Mouse (Mus musculus) liver, embryonic 15.5 days (tissue): ENCODE results near the gene Mtmr1. TPM values are rescaled to one million over a fixed set of nuclear protein-coding genes. Genes with fewer than 3 reads are reported as not detected.
A peak's percentile ranks its signal among the peaks of the same experiment; 100 is the strongest.
"Not testable (repeated sequence)": the region's sequence is repeated elsewhere in the genome, so short reads cannot be mapped to it uniquely, and the experiment has no call there.

ENCODE experiments used
- ATAC-seq: fragments of 200-750 bp; cut with Nextera tagmentation; 2 replicates; pipeline ENCODE4 v1.8.0; 2017; ENCODE audit warnings: moderate number of reproducible peaks, mild to moderate bottlenecking, moderate library complexity; ENCODE audit not compliant: insufficient read depth
- H3K27ac ChIP-seq: fragments of 300-500 bp; sonication (generic); replicated peaks from 2 replicates; pipeline ENCODE4 v1.5.1; 2015; ENCODE audit warnings: mild to moderate bottlenecking, inconsistent platforms
- H3K27me3 ChIP-seq: fragments of 300-500 bp; sonication (generic); 2 replicates; pipeline ENCODE4 v1.6.1; 2015; ENCODE audit warnings: mild to moderate bottlenecking, inconsistent platforms
- H3K36me3 ChIP-seq: fragments of 300-500 bp; sonication (generic); replicated peaks from 2 replicates; pipeline ENCODE4 v1.6.1; 2015; ENCODE audit warnings: moderate library complexity, mild to moderate bottlenecking, inconsistent platforms
- H3K4me1 ChIP-seq: fragments of 300-500 bp; sonication (generic); replicated peaks from 2 replicates; pipeline ENCODE4 v1.6.1; 2015; ENCODE audit warnings: inconsistent platforms
- H3K4me2 ChIP-seq: fragments of 300-500 bp; sonication (generic); 2 replicates; pipeline ENCODE4 v1.6.1; 2015; ENCODE audit warnings: moderate library complexity, mild to moderate bottlenecking, inconsistent platforms
- H3K4me3 ChIP-seq: fragments of 300-500 bp; sonication (generic); replicated peaks from 2 replicates; pipeline ENCODE4 v1.5.1; 2015; ENCODE audit warnings: mild to moderate bottlenecking, inconsistent platforms
- H3K9ac ChIP-seq: fragments of 300-500 bp; sonication (generic); 2 replicates; pipeline ENCODE4 v1.6.1; 2015; ENCODE audit warnings: moderate library complexity, mild to moderate bottlenecking, inconsistent platforms
- H3K9me3 ChIP-seq: fragments of 300-500 bp; sonication (generic); replicated peaks from 2 replicates; pipeline ENCODE4 v1.6.1; 2016; ENCODE audit warnings: inconsistent platforms
- WGBS: fragments of 180-500 bp; shearing (Covaris S2); methylation state at CpG from one replicate; pipeline ENCODE4 v1.1.7; 2015; ENCODE audit warnings: mixed read lengths; ENCODE audit not compliant: insufficient replicate concordance; 5-methylcytosine and 5-hydroxymethylcytosine counted together
- polyA plus RNA-seq: library from polyadenylated mRNA; unstranded; fragments of >200 nt; fragmentation: Nextera tagmentation; extraction: Ambion mirVana; gene quantifications from 2 replicates; pipeline ENCODE4 v1.2.1, GENCODE M21; 2015

Mtmr1 gene
- polyA plus RNA-seq = 4.8 and 5.0 TPM in 2 replicates

GRCm38 (mm10) chrX:71364554-71364991 lies at the start of gene Mtmr1:
Gene Mtmr1, plus strand, starts transcription at chrX:71364760.
- ATAC-seq = peak; percentile 93

GRCm38 (mm10) chrX:71352033-71352432 lies 12.5 kb upstream of the Mtmr1 start:
- WGBS = 30% methylated on average over 1 of the region's 1 CpGs
- ATAC-seq = no peak
- no peak overlapping the region for H3K9ac ChIP-seq
- no peaks in the 10 kb centered on the region for H3K9me3 ChIP-seq
- H3K4me2 ChIP-seq = no peak overlapping the region
- H3K27ac ChIP-seq = no peak overlapping the region
- H3K4me3 ChIP-seq = no peak overlapping the region
- no peaks in the 10 kb centered on the region for H3K27me3 ChIP-seq
- no peaks in the 10 kb centered on the region for H3K4me1 ChIP-seq
- no peaks in the 10 kb centered on the region for H3K36me3 ChIP-seq

More at GRCm38 (mm10) chrX:71364554-71364991, at the start of gene Mtmr1:
- Histone ChIP-seq H3K27ac (peak within 1 kb of the TSS; percentile 69), H3K4me2 (peak within 1 kb of the TSS; percentile 79), H3K36me3 (no peaks in the 10 kb centered on the region), H3K4me1 (peaks cover 13% of the 10 kb centered on the region), H3K9ac (peak within 1 kb of the TSS; percentile 78), H3K27me3 (no peaks in the 10 kb centered on the region), H3K9me3 (no peaks in the 10 kb centered on the region), H3K4me3 (peak within 1 kb of the TSS; percentile 74)
- 9% methylated on average over 20 of the region's 47 CpGs for WGBS

GRCm38 (mm10) chrX:71355331-71355730 lies 9.2 kb upstream of the Mtmr1 start:
- H3K4me3 ChIP-seq = no peak overlapping the region
- 14% methylated on average over 1 of the region's 1 CpGs for WGBS
- no peaks in the 10 kb centered on the region for H3K36me3 ChIP-seq
- no peak overlapping the region for H3K27ac ChIP-seq
- H3K4me2 ChIP-seq = no peak overlapping the region
- H3K27me3 ChIP-seq = no peaks in the 10 kb centered on the region
- no peaks in the 10 kb centered on the region for H3K9me3 ChIP-seq
- ATAC-seq = no peak
- no peak overlapping the region for H3K9ac ChIP-seq
- H3K4me1 ChIP-seq = no peaks in the 10 kb centered on the region

- not testable (repeated sequence) for H3K27me3 ChIP-seq, H3K27ac ChIP-seq, ATAC-seq, H3K9ac ChIP-seq, H3K4me3 ChIP-seq, H3K36me3 ChIP-seq, H3K4me2 ChIP-seq, H3K9me3 ChIP-seq
- H3K4me1 ChIP-seq = peaks cover 13% of the 10 kb centered on the region
- 82% methylated on average over 10 of the region's 10 CpGs for WGBS
Measured at GRCm38 (mm10) chrX:71361793-71362192, 2.8 kb upstream of the Mtmr1 start.

- Histone ChIP-seq H3K4me2 (peak overlapping the region; percentile 79), H3K9ac (0 out of 2 replicates have a peak overlapping the region, but pooled peaks have one; percentile 78)
Measured at GRCm38 (mm10) chrX:71364062-71364461, 498 bp upstream of the Mtmr1 start.

GRCm38 (mm10) chrX:71365011-71365410 lies 451 bp downstream of the Mtmr1 start:
- H3K4me1 ChIP-seq = peaks cover 13% of the 10 kb centered on the region
- peak overlapping the region; percentile 74 for H3K4me3 ChIP-seq
- H3K9ac ChIP-seq = peak overlapping the region; percentile 78
- no peaks in the 10 kb centered on the region for H3K9me3 ChIP-seq
- H3K36me3 ChIP-seq = no peaks in the 10 kb centered on the region
- 18% methylated on average over 19 of the region's 20 CpGs for WGBS
- peak; percentile 61 for ATAC-seq
- H3K27me3 ChIP-seq = no peaks in the 10 kb centered on the region
- peak overlapping the region; percentile 79 for H3K4me2 ChIP-seq
- H3K27ac ChIP-seq = peak overlapping the region; percentile 69

More at GRCm38 (mm10) chrX:71364062-71364461, 498 bp upstream of the Mtmr1 start:
- H3K4me1 ChIP-seq = peaks cover 13% of the 10 kb centered on the region
- 57% methylated on average over 5 of the region's 5 CpGs for WGBS
- no peaks in the 10 kb centered on the region for H3K27me3 ChIP-seq
- peak overlapping the region; percentile 74 for H3K4me3 ChIP-seq
- no peak for ATAC-seq
- no peaks in the 10 kb centered on the region for H3K36me3 ChIP-seq
- no peak overlapping the region for H3K27ac ChIP-seq
- H3K9me3 ChIP-seq = no peaks in the 10 kb centered on the region

- no peaks in the 10 kb centered on the region for H3K9me3 ChIP-seq
- peak overlapping the region; percentile 74 for H3K4me3 ChIP-seq
- H3K36me3 ChIP-seq = no peaks in the 10 kb centered on the region
- no peak overlapping the region for H3K27ac ChIP-seq
- H3K27me3 ChIP-seq = no peaks in the 10 kb centered on the region
- H3K4me1 ChIP-seq = peaks cover 13% of the 10 kb centered on the region
- ATAC-seq = no peak
- H3K9ac ChIP-seq = peak overlapping the region; percentile 78; the same call in 1 of the 2 replicates
- whole genome bisulfite sequencing = 48% methylated on average over 3 of the region's 3 CpGs
- peak overlapping the region; percentile 79 for H3K4me2 ChIP-seq
Measured at GRCm38 (mm10) chrX:71365510-71365909, 950 bp downstream of the Mtmr1 start.

GRCm38 (mm10) chrX:71366973-71367372 lies 2.4 kb downstream of the Mtmr1 start:
- no peak for ATAC-seq
- H3K27ac ChIP-seq = no peak overlapping the region
- no peaks in the 10 kb centered on the region for H3K27me3 ChIP-seq
- H3K4me3 ChIP-seq = no peak overlapping the region
- H3K36me3 ChIP-seq = no peaks in the 10 kb centered on the region
- no peak overlapping the region for H3K9ac ChIP-seq
- H3K4me2 ChIP-seq = no peak overlapping the region
- peaks cover 10% of the 10 kb centered on the region for H3K4me1 ChIP-seq
- H3K9me3 ChIP-seq = no peaks in the 10 kb centered on the region

GRCm38 (mm10) chrX:71376781-71377180 lies 12.2 kb downstream of the Mtmr1 start:
- no peak for ATAC-seq
- H3K9me3 ChIP-seq = no peaks in the 10 kb centered on the region
- no peak overlapping the region for H3K4me2 ChIP-seq
- H3K36me3 ChIP-seq = no peaks in the 10 kb centered on the region
- H3K27me3 ChIP-seq = no peaks in the 10 kb centered on the region
- no peak overlapping the region for H3K4me3 ChIP-seq
- WGBS = 92% methylated on average over 1 of the region's 1 CpGs
- no peaks in the 10 kb centered on the region for H3K4me1 ChIP-seq
- no peak overlapping the region for H3K27ac ChIP-seq
- H3K9ac ChIP-seq = no peak overlapping the region

GRCm38 (mm10) chrX:71378435-71378834 lies 13.9 kb downstream of the Mtmr1 start:
- no peak overlapping the region for H3K4me2 ChIP-seq
- no peak overlapping the region for H3K9ac ChIP-seq
- H3K27ac ChIP-seq = no peak overlapping the region
- H3K9me3 ChIP-seq = no peaks in the 10 kb centered on the region
- H3K36me3 ChIP-seq = no peaks in the 10 kb centered on the region
- no peaks in the 10 kb centered on the region for H3K27me3 ChIP-seq
- no peak overlapping the region for H3K4me3 ChIP-seq
- WGBS = 67% methylated on average over 2 of the region's 2 CpGs
- no peak for ATAC-seq
- H3K4me1 ChIP-seq = no peaks in the 10 kb centered on the region

- no peak overlapping the region for H3K27ac ChIP-seq
- no peak for ATAC-seq
- no peak overlapping the region for H3K4me3 ChIP-seq
- no peaks in the 10 kb centered on the region for H3K27me3 ChIP-seq
- 44% methylated on average over 5 of the region's 5 CpGs for WGBS
- H3K36me3 ChIP-seq = no peaks in the 10 kb centered on the region
- H3K4me2 ChIP-seq = no peak overlapping the region
- no peak overlapping the region for H3K9ac ChIP-seq
- no peaks in the 10 kb centered on the region for H3K4me1 ChIP-seq
- H3K9me3 ChIP-seq = no peaks in the 10 kb centered on the region
Measured at GRCm38 (mm10) chrX:71381571-71381970, 17.0 kb downstream of the Mtmr1 start.

- no peaks in the 10 kb centered on the region for H3K27me3 ChIP-seq
- H3K4me2 ChIP-seq = no peak overlapping the region
- H3K9me3 ChIP-seq = no peaks in the 10 kb centered on the region
- H3K4me3 ChIP-seq = no peak overlapping the region
- WGBS = 53% methylated on average over 4 of the region's 4 CpGs
- H3K4me1 ChIP-seq = no peaks in the 10 kb centered on the region
- H3K27ac ChIP-seq = no peak overlapping the region
- ATAC-seq = no peak
- no peaks in the 10 kb centered on the region for H3K36me3 ChIP-seq
- H3K9ac ChIP-seq = no peak overlapping the region
Measured at GRCm38 (mm10) chrX:71396326-71396725, 31.8 kb downstream of the Mtmr1 start.
